Mouse (Mus musculus): Measurements from ENCODE around the gene Sez6l. TPM values are rescaled to one million over a fixed set of nuclear protein-coding genes. Genes with fewer than 3 reads are reported as not detected.

The Sez6l gene
- total RNA-seq, 2 experiments from 2014 or later: 174 to 177 TPM

- Histone ChIP-seq H3K27ac (no peak overlapping the region), H3K4me3 (no peak overlapping the region)
- intact Hi-C loops (cut with DNase I): no loop called here
- TF ChIP-seq CTCF (IDR thresholded peaks at IDR 0.05): no peak
- DNase-seq (ENCODE audit: extremely low spot score in 1 of 2, low spot score in 2 of 2): no peak
These were observed 91.9 kb downstream of the Sez6l start for GRCm38 (mm10) chr5:112484924-112485715.

- no peak for TF ChIP-seq CTCF (IDR thresholded peaks at IDR 0.05)
- no peak overlapping the region for H3K27ac ChIP-seq
- H3K4me3 ChIP-seq: no peak overlapping the region
- intact Hi-C loops (cut with DNase I): no loop called here
- DNase-seq (ENCODE audit: extremely low spot score in 1 of 2, low spot score in 2 of 2): no peak
These were observed 94.0 kb downstream of the Sez6l start for GRCm38 (mm10) chr5:112483030-112483429.

DNA sequence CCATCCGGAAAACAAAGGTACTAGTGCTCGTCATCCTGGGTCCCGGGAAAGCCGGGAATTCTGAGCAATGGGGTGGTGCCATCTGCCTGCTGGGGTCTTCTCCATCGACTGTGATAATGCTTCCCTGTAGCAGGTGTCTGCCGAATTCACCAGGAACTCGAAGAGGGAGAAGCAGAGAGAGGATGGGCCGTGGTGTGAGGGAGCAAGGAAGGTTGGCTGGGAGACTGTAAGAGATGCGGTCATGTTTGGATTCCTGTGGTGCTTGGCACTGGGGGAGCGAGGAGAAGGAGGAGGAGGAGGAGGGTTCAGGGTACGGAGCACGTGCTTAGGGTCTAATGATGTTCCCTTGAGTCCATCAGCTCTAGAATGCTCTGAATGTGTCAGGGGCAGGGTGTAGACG, 94.4 kb downstream of the Sez6l start:
- TF ChIP-seq CTCF (IDR thresholded peaks at IDR 0.05): no peak
- no peak for DNase-seq (ENCODE audit: extremely low spot score in 1 of 2, low spot score in 2 of 2)
- no peak overlapping the region for H3K4me3 ChIP-seq
- intact Hi-C loops (cut with DNase I): no loop called here
- no peak overlapping the region for H3K27ac ChIP-seq

DNA sequence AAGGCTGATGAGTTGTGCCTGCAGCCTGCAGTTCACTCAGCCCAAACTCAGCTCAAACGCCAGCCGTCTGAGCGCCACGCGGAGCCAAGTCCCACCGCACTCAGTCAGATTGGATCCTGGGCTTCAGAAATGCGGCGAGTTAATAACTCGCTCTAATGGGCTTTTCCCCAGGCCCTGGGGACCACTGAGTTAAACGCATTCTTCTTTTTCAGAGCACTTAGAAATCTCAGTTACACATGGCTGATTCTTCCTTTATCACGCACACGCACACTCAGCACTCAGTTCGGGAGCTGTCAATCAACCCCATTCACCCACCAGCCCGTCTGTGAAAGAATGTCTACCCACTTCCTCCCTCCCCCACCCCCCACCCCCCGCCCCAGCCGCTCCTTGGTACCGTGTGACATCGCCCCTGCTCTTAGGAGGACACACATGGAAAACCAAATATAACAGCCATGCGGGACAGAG, 95.0 kb downstream of the Sez6l start:
- TF ChIP-seq CTCF (IDR thresholded peaks at IDR 0.05): no peak
- no peak overlapping the region for H3K27ac ChIP-seq
- intact Hi-C loops (cut with DNase I): no loop called here
- H3K4me3 ChIP-seq: no peak overlapping the region
- no peak for DNase-seq (ENCODE audit: extremely low spot score in 1 of 2, low spot score in 2 of 2)

GRCm38 (mm10) chr5:112473453-112473852, 103.5 kb downstream of the Sez6l start:
- Histone ChIP-seq H3K27ac (no peak overlapping the region), H3K4me3 (no peak overlapping the region)
- intact Hi-C loops (cut with DNase I): loop anchor here (5.0 kb wide), 2 partner anchors 169 to 394 kb away; no protein-coding TSS in a partner anchor
- DNase-seq (ENCODE audit: extremely low spot score in 1 of 2, low spot score in 2 of 2): no peak
- TF ChIP-seq CTCF (IDR thresholded peaks at IDR 0.05): no peak

- peak; percentile 78 for TF ChIP-seq CTCF (IDR thresholded peaks at IDR 0.05)
- H3K27ac ChIP-seq: no peak overlapping the region
- intact Hi-C loops (cut with DNase I): loop anchor here (5.0 kb wide), 2 partner anchors 172 to 397 kb away; no protein-coding TSS in a partner anchor
- no peak overlapping the region for H3K4me3 ChIP-seq
- DNase-seq (ENCODE audit: extremely low spot score in 1 of 2, low spot score in 2 of 2): peak; percentile 58 to 69
These were observed 106.8 kb downstream of the Sez6l start for GRCm38 (mm10) chr5:112470144-112470543.

GRCm38 (mm10) chr5:112468986-112469581, 107.9 kb downstream of the Sez6l start:
- no peak overlapping the region for H3K4me3 ChIP-seq
- intact Hi-C loops (cut with DNase I): loop anchor here (2.0 kb wide), 1 partner anchor 106 kb away; no protein-coding TSS in a partner anchor

DNA sequence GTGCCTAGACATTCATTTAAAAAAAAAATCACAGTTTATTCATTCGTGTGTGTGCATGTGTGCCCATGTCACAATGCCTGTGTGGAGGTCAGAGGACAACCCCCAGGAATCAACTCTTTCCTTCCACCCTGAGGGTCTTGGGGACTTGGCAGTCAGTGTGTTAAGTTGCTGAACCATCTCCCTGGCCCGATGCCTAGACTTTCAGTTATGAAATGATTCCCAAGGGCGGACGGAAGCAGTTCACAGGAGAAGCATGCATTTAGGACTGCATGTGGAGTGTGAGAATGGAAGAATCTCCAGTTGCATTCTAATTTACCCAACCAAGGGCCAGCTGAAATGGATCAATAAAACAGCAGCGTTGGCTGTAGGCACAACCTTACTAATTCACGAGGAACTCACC, 110.7 kb downstream of the Sez6l start:
- Histone ChIP-seq H3K27ac (no peak overlapping the region), H3K4me3 (no peak overlapping the region)
- no peak for TF ChIP-seq CTCF (IDR thresholded peaks at IDR 0.05)
- intact Hi-C loops (cut with DNase I): no loop called here
- no peak for DNase-seq (ENCODE audit: extremely low spot score in 1 of 2, low spot score in 2 of 2)

More at GRCm38 (mm10) chr5:112468986-112469581, 107.9 kb downstream of the Sez6l start:
- H3K27ac ChIP-seq: no peak overlapping the region
- TF ChIP-seq CTCF (IDR thresholded peaks at IDR 0.05): no peak
- DNase-seq (ENCODE audit: extremely low spot score in 1 of 2, low spot score in 2 of 2): no peak

DNA sequence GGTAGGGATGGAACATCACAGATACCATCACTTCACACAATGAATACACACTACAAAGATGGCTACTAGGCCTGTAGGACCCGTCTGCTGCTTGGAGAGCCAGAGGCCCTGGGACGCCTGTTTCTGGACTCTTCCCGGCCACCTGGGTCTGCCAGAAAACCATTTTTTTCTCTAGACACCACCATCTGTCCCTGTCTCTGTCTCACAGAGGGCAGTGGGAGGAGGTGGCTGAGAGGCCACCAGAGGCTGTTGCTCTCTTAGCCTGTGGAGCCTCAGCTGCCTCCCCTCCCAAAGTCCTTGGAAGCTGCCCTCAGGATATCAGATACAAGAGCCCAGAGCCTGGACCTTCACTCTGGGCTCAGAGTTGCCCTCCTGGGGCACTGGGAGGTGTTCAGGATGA, 117.1 kb downstream of the Sez6l start:
- no peak overlapping the region for H3K27ac ChIP-seq
- no peak overlapping the region for H3K4me3 ChIP-seq
- no peak for TF ChIP-seq CTCF (IDR thresholded peaks at IDR 0.05)
- no peak for DNase-seq (ENCODE audit: extremely low spot score in 1 of 2, low spot score in 2 of 2)
- intact Hi-C loops (cut with DNase I): no loop called here

DNA sequence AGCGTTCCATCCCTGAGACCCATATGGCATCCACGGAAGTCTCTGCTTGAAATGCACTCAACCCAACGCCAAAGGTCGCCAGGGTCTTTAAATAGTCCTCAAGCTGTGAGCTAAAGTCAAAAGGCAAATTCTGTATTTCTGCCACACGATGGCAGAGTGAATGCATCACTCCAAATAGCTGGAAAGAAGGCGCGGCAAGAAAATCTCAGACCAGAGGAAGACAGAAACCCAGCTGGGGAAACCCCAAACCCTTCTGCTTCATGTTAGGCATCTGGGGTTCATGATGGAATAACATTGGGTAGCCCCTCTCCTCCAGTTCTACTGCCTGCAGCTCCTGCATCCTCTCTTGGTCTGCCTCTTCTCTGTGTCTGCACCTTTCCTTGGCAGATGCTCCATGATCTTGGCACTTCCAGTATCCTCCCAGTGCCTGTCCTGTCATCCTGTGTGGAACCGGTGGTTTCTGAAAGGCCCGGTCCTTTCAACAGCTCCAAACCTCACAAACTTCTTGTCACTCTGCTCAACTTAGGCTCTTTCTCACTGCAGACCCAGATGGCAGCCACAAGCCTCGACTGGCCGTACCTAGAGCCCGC, 121.9 kb downstream of the Sez6l start:
- H3K27ac ChIP-seq: no peak overlapping the region; the same call in 1 of the 2 replicates
- H3K4me3 ChIP-seq: no peak overlapping the region
- no peak for DNase-seq (ENCODE audit: extremely low spot score in 1 of 2, low spot score in 2 of 2)
- intact Hi-C loops (cut with DNase I): no loop called here
- peak; percentile 52 for TF ChIP-seq CTCF (IDR thresholded peaks at IDR 0.05)

DNA sequence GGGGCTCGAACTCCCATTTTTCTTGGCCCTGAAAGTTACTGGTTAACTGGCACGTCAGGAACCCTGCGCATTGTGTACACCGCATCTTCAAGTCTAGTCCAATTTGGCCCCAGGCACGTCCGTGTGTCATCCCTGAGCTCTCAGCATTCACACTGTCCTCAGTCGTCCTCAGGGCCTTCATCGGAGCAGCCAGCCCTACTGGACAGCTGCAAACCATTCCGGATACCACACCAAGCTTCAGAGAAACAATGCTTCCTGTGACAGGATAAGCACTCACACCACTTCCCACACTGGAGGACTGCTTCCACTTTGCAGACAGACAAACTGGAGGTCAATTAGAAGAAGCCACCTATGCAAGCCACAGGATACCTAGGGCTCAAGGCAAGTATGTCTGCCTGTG, 123.9 kb downstream of the Sez6l start:
- TF ChIP-seq CTCF (IDR thresholded peaks at IDR 0.05): no peak
- intact Hi-C loops (cut with DNase I): no loop called here
- no peak for DNase-seq (ENCODE audit: extremely low spot score in 1 of 2, low spot score in 2 of 2)
- H3K4me3 ChIP-seq: no peak overlapping the region
- H3K27ac ChIP-seq: no peak overlapping the region
